Mouse (Mus musculus): ENCODE results near the gene Astl. TPM values are rescaled to one million over a fixed set of nuclear protein-coding genes. Genes with fewer than 3 reads are reported as not detected.
A peak's percentile ranks its signal among the peaks of the same experiment; 100 is the strongest.

The Astl gene
- polyA plus RNA-seq, 1 experiment, result 0.01 TPM

- H3ac ChIP-seq (ENCODE audit: control insufficient read depth, insufficient read length), result no peak overlapping the region
- no peak overlapping the region for H3K4me3 ChIP-seq
- no peak overlapping the region for H3K4me2 ChIP-seq (ENCODE audit: low read depth)
- H3K36me3 ChIP-seq (ENCODE audit: control insufficient read depth, insufficient read depth), result no peaks in the 10 kb centered on the region
- H3K27me3 ChIP-seq (ENCODE audit: control insufficient read depth, insufficient read depth, insufficient read length), result no peaks in the 10 kb centered on the region
- H3K79me2 ChIP-seq (ENCODE audit: control insufficient read depth, insufficient read depth), result no peaks in the 10 kb centered on the region
- no peak for TF ChIP-seq POLR2AphosphoS2 (IDR thresholded peaks at IDR 0.05; ENCODE audit: insufficient read length, low read depth)
- no peak for TF ChIP-seq USF1 (IDR thresholded peaks at IDR 0.05; ENCODE audit: low read depth)
- no peak for TF ChIP-seq REST (IDR thresholded peaks at IDR 0.05; ENCODE audit: insufficient read depth, insufficient read length)
- no peak for TF ChIP-seq SRF (IDR thresholded peaks at IDR 0.05; ENCODE audit: control insufficient read depth, insufficient read length, low read depth)
- no peak for TF ChIP-seq MYOD1 (IDR thresholded peaks at IDR 0.05; ENCODE audit: control insufficient read depth in 1 of 3, insufficient read length in 2 of 3, low read depth in 2 of 3)
These were observed 14.0 kb upstream of the Astl start for GRCm38 (mm10) chr2:127324456-127324855.

GRCm38 (mm10) chr2:127328090-127328851 is 10.2 kb upstream of the Astl start:
- Histone ChIP-seq H3K4me3 (no peak overlapping the region), H3K79me2 (ENCODE audit: control insufficient read depth, insufficient read depth) (no peaks in the 10 kb centered on the region), H3K36me3 (ENCODE audit: control insufficient read depth, insufficient read depth) (no peaks in the 10 kb centered on the region), H3K27me3 (ENCODE audit: control insufficient read depth, insufficient read depth, insufficient read length) (no peaks in the 10 kb centered on the region), H3K4me2 (ENCODE audit: low read depth) (no peak overlapping the region), H3ac (ENCODE audit: control insufficient read depth, insufficient read length) (no peak overlapping the region)
- TF ChIP-seq POLR2AphosphoS2 (IDR thresholded peaks at IDR 0.05; ENCODE audit: insufficient read length, low read depth) (no peak), E2F4 (IDR thresholded peaks at IDR 0.05; ENCODE audit: insufficient read depth) (no peak), REST (IDR thresholded peaks at IDR 0.05; ENCODE audit: insufficient read depth, insufficient read length) (no peak), TCF3 (IDR thresholded peaks at IDR 0.05; ENCODE audit: insufficient read length, low read depth) (no peak), SRF (IDR thresholded peaks at IDR 0.05; ENCODE audit: control insufficient read depth, insufficient read length, low read depth) (no peak), POLR2A (IDR thresholded peaks at IDR 0.05; ENCODE audit: insufficient read length, low read depth) (no peak)

GRCm38 (mm10) chr2:127332807-127333570 is 5.5 kb upstream of the Astl start:
- no peaks in the 10 kb centered on the region for H3K79me2 ChIP-seq (ENCODE audit: control insufficient read depth, insufficient read depth)
- no peaks in the 10 kb centered on the region for H3K36me3 ChIP-seq (ENCODE audit: control insufficient read depth, insufficient read depth)
- H3K4me3 ChIP-seq, result no peak overlapping the region
- H3K4me2 ChIP-seq (ENCODE audit: low read depth), result peak overlapping the region; percentile 51
- H3ac ChIP-seq (ENCODE audit: control insufficient read depth, insufficient read length), result no peak overlapping the region
- H3K27me3 ChIP-seq (ENCODE audit: control insufficient read depth, insufficient read depth, insufficient read length), result no peaks in the 10 kb centered on the region
- peak; percentile 85 for TF ChIP-seq USF1 (IDR thresholded peaks at IDR 0.05; ENCODE audit: low read depth)
- no peak for TF ChIP-seq E2F4 (IDR thresholded peaks at IDR 0.05; ENCODE audit: insufficient read depth)
- no peak for TF ChIP-seq POLR2AphosphoS2 (IDR thresholded peaks at IDR 0.05; ENCODE audit: insufficient read length, low read depth)
- TF ChIP-seq MYOD1 (IDR thresholded peaks at IDR 0.05; ENCODE audit: control insufficient read depth in 1 of 3, insufficient read length in 2 of 3, low read depth in 2 of 3), result peak in 2 of 3 experiments; percentile 17 to 67
- TF ChIP-seq MYOG (IDR thresholded peaks at IDR 0.05; ENCODE audit: control insufficient read depth in 1 of 3, insufficient read depth in 1 of 3, insufficient read length in 2 of 3, low read depth in 2 of 3), result peak in 1 of 3 experiments; percentile 21
- TF ChIP-seq TCF3 (IDR thresholded peaks at IDR 0.05; ENCODE audit: insufficient read length, low read depth), result no peak
- TF ChIP-seq REST (IDR thresholded peaks at IDR 0.05; ENCODE audit: insufficient read depth, insufficient read length), result no peak

GRCm38 (mm10) chr2:127333945-127334603 is 4.4 kb upstream of the Astl start:
- H3ac ChIP-seq (ENCODE audit: control insufficient read depth, insufficient read length), result no peak overlapping the region
- H3K79me2 ChIP-seq (ENCODE audit: control insufficient read depth, insufficient read depth), result no peaks in the 10 kb centered on the region
- no peaks in the 10 kb centered on the region for H3K36me3 ChIP-seq (ENCODE audit: control insufficient read depth, insufficient read depth)
- no peaks in the 10 kb centered on the region for H3K27me3 ChIP-seq (ENCODE audit: control insufficient read depth, insufficient read depth, insufficient read length)
- no peak for TF ChIP-seq MYOG (IDR thresholded peaks at IDR 0.05; ENCODE audit: control insufficient read depth in 1 of 3, insufficient read depth in 1 of 3, insufficient read length in 2 of 3, low read depth in 2 of 3)
- no peak for TF ChIP-seq MAX (IDR thresholded peaks at IDR 0.05; ENCODE audit: low read depth)
- no peak for TF ChIP-seq POLR2AphosphoS2 (IDR thresholded peaks at IDR 0.05; ENCODE audit: insufficient read length, low read depth)
- TF ChIP-seq TCF3 (IDR thresholded peaks at IDR 0.05; ENCODE audit: insufficient read length, low read depth), result no peak
- TF ChIP-seq POLR2A (IDR thresholded peaks at IDR 0.05; ENCODE audit: insufficient read length, low read depth), result no peak
- no peak for TF ChIP-seq REST (IDR thresholded peaks at IDR 0.05; ENCODE audit: insufficient read depth, insufficient read length)
- TF ChIP-seq E2F4 (IDR thresholded peaks at IDR 0.05; ENCODE audit: insufficient read depth), result no peak
- no peak for TF ChIP-seq USF1 (IDR thresholded peaks at IDR 0.05; ENCODE audit: low read depth)
- TF ChIP-seq CEBPB (IDR thresholded peaks at IDR 0.05; ENCODE audit: insufficient read depth, poor library complexity, severe bottlenecking), result no peak
- TF ChIP-seq MYOD1 (IDR thresholded peaks at IDR 0.05; ENCODE audit: control insufficient read depth in 1 of 3, insufficient read length in 2 of 3, low read depth in 2 of 3), result no peak
- no peak for TF ChIP-seq SRF (IDR thresholded peaks at IDR 0.05; ENCODE audit: control insufficient read depth, insufficient read length, low read depth)
- no peak for TF ChIP-seq TCF12 (IDR thresholded peaks at IDR 0.05; ENCODE audit: insufficient read depth, poor library complexity, severe bottlenecking)
- no peak overlapping the region for H3K4me3 ChIP-seq
- peak overlapping the region; percentile 51 for H3K4me2 ChIP-seq (ENCODE audit: low read depth)
